Mouse (Mus musculus) liver, embryonic 14.5 days (tissue): ENCODE results near the gene Tex26.

ENCODE experiments used
- CTCF ChIP-seq: IDR thresholded peaks from 2 replicates; pipeline ENCODE4 v1.5.1; 2016; ENCODE audit warnings: antibody characterized with exemption, low read depth, control low read depth
- EP300 ChIP-seq: IDR thresholded peaks from 2 replicates; pipeline ENCODE4 v1.6.1; 2016; ENCODE audit warnings: antibody characterized with exemption, low read depth

- TF ChIP-seq CTCF (no peak), EP300 (no peak)
Measured at GRCm38 (mm10) chr5:149499936-149500335, 60.5 kb downstream of the Tex26 start.
